Mouse (Mus musculus): Measurements from ENCODE around the gene Cflar. TPM values are rescaled to one million over a fixed set of nuclear protein-coding genes. Genes with fewer than 3 reads are reported as not detected.

Gene Cflar
- polyA plus RNA-seq, 1 experiment from 2014 or later, result 25.6 TPM

DNA sequence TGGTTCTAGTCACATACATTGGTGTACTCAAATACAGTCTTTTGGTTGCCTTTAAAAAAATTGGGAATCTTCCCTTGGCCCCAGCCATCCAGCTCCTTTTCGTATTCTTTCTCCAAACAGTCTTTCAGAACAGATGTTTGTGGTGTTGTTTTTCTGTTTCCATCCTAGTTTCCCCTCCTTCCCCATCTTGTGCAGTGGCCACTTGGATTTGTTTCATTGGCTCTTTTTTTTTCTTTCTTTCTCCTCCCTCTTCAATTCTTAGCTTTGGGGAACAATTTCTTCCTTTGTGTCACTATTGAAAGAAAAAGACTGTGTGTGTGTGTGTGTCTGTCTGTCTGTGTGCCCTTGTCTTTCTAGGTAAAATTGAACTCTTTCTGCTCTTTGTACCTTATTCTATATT lies 3.1 kb downstream of the Cflar start:
- WGBS, result 96% methylated on average over 1 of the region's 1 CpGs
- no peaks in the 10 kb centered on the region; the same call in 1 of the 2 replicates for H3K36me3 ChIP-seq (ENCODE audit: control insufficient read depth, insufficient read depth, low read length)
- DNase-seq (ENCODE audit: low spot score), result no peak
- no peak overlapping the region for H3K9ac ChIP-seq (ENCODE audit: low read length)
- no peak overlapping the region for H3K27ac ChIP-seq (replicated peaks; ENCODE audit: low read depth, low read length)
- H3K4me2 ChIP-seq (ENCODE audit: low read depth, severe bottlenecking), result peak overlapping the region; percentile 59
- 0 out of 2 replicates have a peak, but pooled peaks cover 2% of the 10 kb centered on the region for H3K4me1 ChIP-seq (ENCODE audit: control insufficient read depth, insufficient read depth, low read length)
- no peaks in the 10 kb centered on the region for H3K27me3 ChIP-seq (ENCODE audit: control insufficient read depth, insufficient read depth, low read length)
- H3K4me3 ChIP-seq (ENCODE audit: low read depth, low read length), result peak overlapping the region; percentile 67
- no peak for ATAC-seq (ENCODE audit: insufficient number of reproducible peaks, low FRiP score, low TSS enrichment, low read depth)
- H3K9me3 ChIP-seq (ENCODE audit: control insufficient read depth, low read length), result no peaks in the 10 kb centered on the region

DNA sequence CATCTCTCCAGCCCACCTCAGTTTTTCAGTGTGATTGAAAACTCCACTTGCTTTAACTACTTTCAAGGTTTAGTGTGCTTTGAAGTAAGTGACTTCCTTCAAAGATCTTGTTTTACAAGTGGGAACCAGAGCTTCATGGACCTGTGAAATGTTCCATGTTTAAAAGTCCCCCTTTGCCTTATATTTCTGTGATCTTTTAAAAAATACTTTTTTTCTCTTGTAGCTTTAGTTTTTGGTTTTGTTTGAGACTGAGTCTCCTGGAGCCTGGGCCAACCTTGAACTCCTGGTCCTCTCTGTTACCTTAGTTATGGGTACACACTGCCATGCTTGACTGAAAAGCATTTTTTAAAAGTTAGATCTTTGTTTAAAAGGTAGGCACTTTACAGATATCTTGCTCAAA lies 4.2 kb downstream of the Cflar start:
- H3K27ac ChIP-seq (replicated peaks; ENCODE audit: low read depth, low read length), result no peak overlapping the region
- H3K4me2 ChIP-seq (ENCODE audit: low read depth, severe bottlenecking), result no peak overlapping the region

DNA sequence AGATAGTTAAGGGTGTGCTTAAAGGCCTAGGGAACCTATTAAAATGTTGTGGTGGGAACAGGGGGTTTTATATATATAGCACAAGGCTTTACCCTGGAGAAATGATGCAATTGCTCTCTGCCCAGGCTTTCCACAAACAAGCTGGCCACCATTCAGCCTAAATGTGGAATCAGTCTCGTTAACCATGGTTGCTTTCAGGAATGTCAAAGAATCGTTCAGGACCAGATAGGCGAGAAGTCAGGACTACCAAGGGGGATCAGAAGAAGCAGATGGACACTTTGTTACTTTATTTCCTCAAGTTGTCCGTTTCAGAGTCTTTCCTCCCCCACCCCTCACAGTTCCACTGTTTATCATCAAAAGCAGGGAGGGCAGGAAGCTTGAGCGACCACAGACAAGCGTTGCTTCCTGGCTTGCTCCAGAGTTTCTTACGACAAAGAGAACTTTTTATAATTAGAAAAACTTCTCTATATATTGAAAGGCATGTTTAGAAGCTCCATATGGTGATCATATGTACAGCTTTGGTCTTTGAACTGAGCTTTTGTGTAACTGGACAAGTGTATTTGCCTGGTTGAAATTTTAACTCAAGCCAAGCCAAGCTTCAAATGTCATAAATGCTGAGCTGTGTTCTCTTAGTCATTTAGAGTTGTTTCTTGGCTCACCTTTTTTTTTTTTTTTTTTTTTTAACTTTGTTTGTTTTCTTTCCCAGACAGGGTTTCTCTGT lies 5.0 kb downstream of the Cflar start:
- Histone ChIP-seq H3K4me2 (ENCODE audit: low read depth, severe bottlenecking) (no peak overlapping the region), H3K27me3 (ENCODE audit: control insufficient read depth, insufficient read depth, low read length) (no peaks in the 10 kb centered on the region), H3K4me3 (ENCODE audit: low read depth, low read length) (no peak overlapping the region), H3K9ac (ENCODE audit: low read length) (no peak overlapping the region), H3K27ac (replicated peaks; ENCODE audit: low read depth, low read length) (no peak overlapping the region), H3K9me3 (ENCODE audit: control insufficient read depth, low read length) (no peaks in the 10 kb centered on the region), H3K4me1 (ENCODE audit: control insufficient read depth, insufficient read depth, low read length) (0 out of 2 replicates have a peak, but pooled peaks cover 2% of the 10 kb centered on the region), H3K36me3 (ENCODE audit: control insufficient read depth, insufficient read depth, low read length) (no peaks in the 10 kb centered on the region; the same call in 1 of the 2 replicates)
- ATAC-seq (ENCODE audit: insufficient number of reproducible peaks, low FRiP score, low TSS enrichment, low read depth) (no peak), DNase-seq (ENCODE audit: low spot score) (no peak)
- WGBS, result 54% methylated on average over 7 of the region's 7 CpGs

More for the DNA sequence above, 4.2 kb downstream of the Cflar start:
- 0 out of 2 replicates have a peak, but pooled peaks cover 2% of the 10 kb centered on the region for H3K4me1 ChIP-seq (ENCODE audit: control insufficient read depth, insufficient read depth, low read length)
- H3K4me3 ChIP-seq (ENCODE audit: low read depth, low read length), result no peak overlapping the region
- no peak overlapping the region for H3K9ac ChIP-seq (ENCODE audit: low read length)
- H3K27me3 ChIP-seq (ENCODE audit: control insufficient read depth, insufficient read depth, low read length), result no peaks in the 10 kb centered on the region
- no peaks in the 10 kb centered on the region for H3K9me3 ChIP-seq (ENCODE audit: control insufficient read depth, low read length)
- no peak for DNase-seq (ENCODE audit: low spot score)
- ATAC-seq (ENCODE audit: insufficient number of reproducible peaks, low FRiP score, low TSS enrichment, low read depth), result no peak
- no peaks in the 10 kb centered on the region; the same call in 1 of the 2 replicates for H3K36me3 ChIP-seq (ENCODE audit: control insufficient read depth, insufficient read depth, low read length)

DNA sequence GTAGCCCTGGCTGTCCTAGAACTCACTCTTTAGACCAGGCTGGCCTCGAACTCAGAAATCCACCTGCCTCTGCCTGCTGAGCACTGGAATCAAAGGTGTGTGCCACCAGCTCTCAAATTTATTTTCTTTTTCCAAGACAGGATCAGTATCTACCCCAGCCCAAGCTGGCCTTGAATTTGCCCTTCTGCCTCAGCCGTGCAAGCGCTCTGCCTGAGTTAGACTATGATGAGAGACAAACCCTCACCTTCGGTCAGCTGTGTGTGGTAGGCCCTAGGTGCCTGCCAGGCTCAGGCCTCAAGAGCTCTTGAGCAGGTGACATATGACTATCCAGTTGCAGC lies 5.5 kb downstream of the Cflar start:
- 0 out of 2 replicates have a peak, but pooled peaks cover 2% of the 10 kb centered on the region for H3K4me1 ChIP-seq (ENCODE audit: control insufficient read depth, insufficient read depth, low read length)
- H3K27me3 ChIP-seq (ENCODE audit: control insufficient read depth, insufficient read depth, low read length), result no peaks in the 10 kb centered on the region
- H3K36me3 ChIP-seq (ENCODE audit: control insufficient read depth, insufficient read depth, low read length), result no peaks in the 10 kb centered on the region; the same call in 1 of the 2 replicates
- no peak overlapping the region for H3K4me3 ChIP-seq (ENCODE audit: low read depth, low read length)
- no peak overlapping the region for H3K9ac ChIP-seq (ENCODE audit: low read length)
- no peak for ATAC-seq (ENCODE audit: insufficient number of reproducible peaks, low FRiP score, low TSS enrichment, low read depth)
- DNase-seq (ENCODE audit: low spot score), result no peak
- no peaks in the 10 kb centered on the region for H3K9me3 ChIP-seq (ENCODE audit: control insufficient read depth, low read length)
- H3K4me2 ChIP-seq (ENCODE audit: low read depth, severe bottlenecking), result no peak overlapping the region
- 94% methylated on average over 4 of the region's 4 CpGs for WGBS
- H3K27ac ChIP-seq (replicated peaks; ENCODE audit: low read depth, low read length), result no peak overlapping the region

DNA sequence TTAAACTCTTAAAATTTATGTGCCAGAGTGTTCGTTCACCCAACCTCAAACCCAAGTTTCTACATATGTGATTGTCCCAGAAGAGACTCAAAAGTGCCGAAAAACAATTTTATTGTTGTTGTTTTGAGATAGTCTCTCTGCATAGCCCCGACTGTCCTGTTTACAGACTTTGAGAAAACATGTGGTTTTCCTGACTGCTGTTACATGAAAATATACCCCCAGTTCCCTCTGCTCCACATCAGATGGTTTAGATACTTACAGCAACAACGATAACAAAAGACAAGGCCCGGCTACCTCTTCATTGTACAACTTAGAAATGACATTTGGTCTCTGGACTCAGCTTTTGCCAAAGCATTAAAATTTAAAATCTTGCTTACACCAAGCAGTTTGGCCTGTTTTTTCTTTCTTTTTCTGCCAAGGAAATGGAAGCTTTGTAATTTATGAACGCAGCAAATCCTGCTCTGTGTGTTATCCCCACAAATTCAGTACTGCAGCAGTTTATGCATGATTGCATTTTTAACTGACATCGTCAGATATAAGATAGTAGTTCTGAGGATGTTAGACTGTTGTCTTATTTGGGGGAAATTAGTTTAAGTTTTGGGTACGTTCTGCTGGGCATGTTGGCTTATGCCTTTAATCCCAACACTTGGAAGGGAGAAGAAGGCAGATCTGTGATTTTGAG lies 6.4 kb downstream of the Cflar start:
- Histone ChIP-seq H3K9ac (ENCODE audit: low read length) (no peak overlapping the region), H3K4me2 (ENCODE audit: low read depth, severe bottlenecking) (no peak overlapping the region), H3K27me3 (ENCODE audit: control insufficient read depth, insufficient read depth, low read length) (no peaks in the 10 kb centered on the region), H3K27ac (replicated peaks; ENCODE audit: low read depth, low read length) (no peak overlapping the region), H3K4me1 (ENCODE audit: control insufficient read depth, insufficient read depth, low read length) (no peaks in the 10 kb centered on the region), H3K9me3 (ENCODE audit: control insufficient read depth, low read length) (no peaks in the 10 kb centered on the region), H3K4me3 (ENCODE audit: low read depth, low read length) (no peak overlapping the region), H3K36me3 (ENCODE audit: control insufficient read depth, insufficient read depth, low read length) (no peaks in the 10 kb centered on the region; the same call in 1 of the 2 replicates)
- ATAC-seq (ENCODE audit: insufficient number of reproducible peaks, low FRiP score, low TSS enrichment, low read depth), result no peak
- DNase-seq (ENCODE audit: low spot score), result no peak
- 93% methylated on average over 8 of the region's 8 CpGs for WGBS

DNA sequence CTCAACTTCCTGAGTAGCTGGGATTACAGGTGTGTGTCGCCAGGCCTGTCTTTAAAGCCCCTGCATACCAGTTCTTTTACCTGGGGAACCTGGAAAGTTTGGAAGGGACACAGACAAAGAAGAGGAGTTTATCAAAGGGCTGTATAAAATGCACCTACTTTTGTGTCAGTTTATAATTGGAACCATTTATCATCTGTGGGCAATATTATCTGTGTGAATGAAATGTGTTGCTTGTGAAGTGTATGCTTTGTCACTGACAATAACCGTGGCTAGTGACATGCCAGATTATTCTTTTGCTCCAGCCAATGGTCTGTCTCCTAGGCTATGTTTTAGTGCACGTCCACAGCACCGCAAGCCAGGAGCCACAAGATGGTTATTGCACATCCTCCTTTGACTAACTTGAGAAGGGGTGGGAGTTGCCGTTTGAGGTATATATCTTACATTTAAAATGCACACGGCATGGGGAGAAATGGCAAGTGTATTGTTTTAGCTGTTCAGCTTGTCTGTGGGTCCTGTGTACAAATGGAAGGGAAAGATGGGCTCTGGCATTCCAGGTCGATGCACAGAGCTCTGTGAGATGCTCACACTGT lies 8.1 kb downstream of the Cflar start:
- H3K4me2 ChIP-seq (ENCODE audit: low read depth, severe bottlenecking), result no peak overlapping the region
- H3K36me3 ChIP-seq (ENCODE audit: control insufficient read depth, insufficient read depth, low read length), result no peaks in the 10 kb centered on the region; the same call in 1 of the 2 replicates
- no peak overlapping the region for H3K4me3 ChIP-seq (ENCODE audit: low read depth, low read length)
- no peak overlapping the region for H3K9ac ChIP-seq (ENCODE audit: low read length)
- peaks cover 4% of the 10 kb centered on the region; the same call in 1 of the 2 replicates for H3K4me1 ChIP-seq (ENCODE audit: control insufficient read depth, insufficient read depth, low read length)
- 94% methylated on average over 7 of the region's 7 CpGs for WGBS
- DNase-seq (ENCODE audit: low spot score) (no peak), ATAC-seq (ENCODE audit: insufficient number of reproducible peaks, low FRiP score, low TSS enrichment, low read depth) (no peak)
- no peaks in the 10 kb centered on the region for H3K27me3 ChIP-seq (ENCODE audit: control insufficient read depth, insufficient read depth, low read length)
- no peak overlapping the region for H3K27ac ChIP-seq (replicated peaks; ENCODE audit: low read depth, low read length)
- no peaks in the 10 kb centered on the region for H3K9me3 ChIP-seq (ENCODE audit: control insufficient read depth, low read length)

DNA sequence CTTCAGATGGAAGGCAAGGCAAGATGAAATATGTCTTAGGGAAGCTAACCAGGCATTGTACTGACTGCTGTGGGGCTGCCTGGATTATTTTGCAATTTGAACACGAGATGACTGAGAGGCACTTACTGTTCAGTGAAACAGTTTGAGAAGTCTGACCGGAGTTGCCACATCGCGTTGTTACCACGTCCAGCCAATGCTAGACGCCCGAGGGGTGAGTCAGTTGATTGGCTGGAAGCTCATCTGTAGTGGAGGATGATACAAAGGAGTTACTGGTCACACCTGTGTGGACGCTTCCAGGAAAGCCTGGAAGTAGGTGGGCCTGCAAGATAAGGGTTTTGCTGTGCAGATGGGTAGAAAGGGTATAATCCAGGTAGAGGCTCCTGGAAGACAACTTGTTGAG lies 8.8 kb downstream of the Cflar start:
- H3K9me3 ChIP-seq (ENCODE audit: control insufficient read depth, low read length), result no peaks in the 10 kb centered on the region
- H3K4me1 ChIP-seq (ENCODE audit: control insufficient read depth, insufficient read depth, low read length), result peaks cover 4% of the 10 kb centered on the region; the same call in 1 of the 2 replicates
- H3K36me3 ChIP-seq (ENCODE audit: control insufficient read depth, insufficient read depth, low read length), result no peaks in the 10 kb centered on the region
- H3K4me2 ChIP-seq (ENCODE audit: low read depth, severe bottlenecking), result no peak overlapping the region
- H3K27me3 ChIP-seq (ENCODE audit: control insufficient read depth, insufficient read depth, low read length), result no peaks in the 10 kb centered on the region
- ATAC-seq (ENCODE audit: insufficient number of reproducible peaks, low FRiP score, low TSS enrichment, low read depth) (no peak), DNase-seq (ENCODE audit: low spot score) (no peak)
- 92% methylated on average over 8 of the region's 8 CpGs for WGBS
- H3K27ac ChIP-seq (replicated peaks; ENCODE audit: low read depth, low read length), result no peak overlapping the region
- no peak overlapping the region for H3K4me3 ChIP-seq (ENCODE audit: low read depth, low read length)
- no peak overlapping the region for H3K9ac ChIP-seq (ENCODE audit: low read length)

DNA sequence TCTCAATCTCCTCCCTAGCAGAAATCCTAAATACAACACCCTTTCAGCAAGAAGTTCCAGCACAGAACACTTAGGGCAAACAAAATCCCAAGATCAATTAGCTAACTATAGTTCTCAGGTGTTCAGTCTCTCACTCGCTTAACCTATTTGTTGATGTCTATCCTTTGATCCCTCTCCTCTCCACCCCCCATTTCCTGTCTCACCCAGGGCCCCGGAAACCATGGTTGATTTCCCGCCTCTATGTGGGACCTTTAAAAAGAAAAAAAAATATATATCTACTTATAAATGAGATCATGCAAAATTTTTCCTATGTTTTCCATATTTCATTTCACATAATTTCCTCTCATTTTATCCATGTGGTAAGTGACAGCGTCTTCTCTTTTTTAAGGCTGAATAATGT lies 9.7 kb downstream of the Cflar start:
- Histone ChIP-seq H3K9me3 (ENCODE audit: control insufficient read depth, low read length) (no peaks in the 10 kb centered on the region), H3K27me3 (ENCODE audit: control insufficient read depth, insufficient read depth, low read length) (no peaks in the 10 kb centered on the region), H3K4me2 (ENCODE audit: low read depth, severe bottlenecking) (no peak overlapping the region), H3K4me3 (ENCODE audit: low read depth, low read length) (no peak overlapping the region), H3K4me1 (ENCODE audit: control insufficient read depth, insufficient read depth, low read length) (peaks cover 4% of the 10 kb centered on the region; the same call in 1 of the 2 replicates), H3K36me3 (ENCODE audit: control insufficient read depth, insufficient read depth, low read length) (no peaks in the 10 kb centered on the region), H3K27ac (replicated peaks; ENCODE audit: low read depth, low read length) (no peak overlapping the region), H3K9ac (ENCODE audit: low read length) (no peak overlapping the region)
- no peak for DNase-seq (ENCODE audit: low spot score)
- ATAC-seq (ENCODE audit: insufficient number of reproducible peaks, low FRiP score, low TSS enrichment, low read depth), result no peak
- WGBS, result 73% methylated on average over 4 of the region's 4 CpGs

All from limb, embryonic 11.5 days (tissue).